9 mouse cellular contexts compared by ENCODE assay signal in genomic region chr11:20214779-20215178, GRCm38 (mm10). TPM values are rescaled to one million over a fixed set of nuclear protein-coding genes. Genes with fewer than 3 reads are reported as not detected.
DNase-seq lines count a peak whose midpoint lies in the region; ATAC-seq and TF ChIP-seq lines count a peak whose summit lies in the region.
"Had no signal": no experiment of that assay in that cellular context is flagged by ENCODE, and none has a peak within 500 bp of the region (broad histone marks: within the 10 kb centered on the region; RNA-seq: fewer than 3 reads in every experiment).

No protein-coding gene starts in this region.

- peak; percentile 49 for TF ChIP-seq CTCF in left cerebral cortex, adult 2 months (IDR thresholded peaks at IDR 0.05)

- no peak overlapping the region for H3K4me3 ChIP-seq in left cerebral cortex, adult 2 months
- no peak overlapping the region for H3K4me3 ChIP-seq in heart, embryonic 12.5 days

- peak; percentile 56 for DNase-seq in CD4-positive, CD25-positive, alpha-beta regulatory T cell, adult 2 months (ENCODE audit: low read depth, low spot score)
- no peak for DNase-seq in left cerebral cortex, adult 2 months (ENCODE audit: extremely low spot score in 1 of 2, low spot score in 2 of 2)
- DNase-seq in left cerebral cortex, adult 8-10 months (ENCODE audit: low spot score in 2 of 2) = no peak
- DNase-seq in spleen, postnatal 4 days (ENCODE audit: low spot score in 2 of 2) = peak; percentile 31 to 72
- no peak for DNase-seq in layer of hippocampus, postnatal 14 days (ENCODE audit: low spot score in 2 of 2)
- DNase-seq: cerebellum, adult 18-20 months had no signal

- peaks cover 35% of the 10 kb centered on the region for H3K36me3 ChIP-seq in heart, embryonic 12.5 days

- H3K9ac ChIP-seq in heart, embryonic 12.5 days = no peak overlapping the region

- no peaks in the 10 kb centered on the region for H3K27me3 ChIP-seq in heart, embryonic 12.5 days (replicated peaks)

- intact Hi-C loops in left cerebral cortex, adult 2 months (cut with DNase I) = no loop called here

- no peak for ATAC-seq in CD4-positive, CD25-positive, alpha-beta regulatory T cell, adult 4 months
- ATAC-seq in granulocyte monocyte progenitor cell, adult 5-6 weeks (replicated peaks; ENCODE audit: poor library complexity, severe bottlenecking) = peak; percentile 62
- no peak for ATAC-seq in heart, embryonic 12.5 days (ENCODE audit: insufficient number of reproducible peaks, low FRiP score)

- no peaks in the 10 kb centered on the region for H3K9me3 ChIP-seq in heart, embryonic 12.5 days (replicated peaks)

- 91% methylated on average over 1 of the region's 1 CpGs for WGBS in heart, embryonic 12.5 days

- peaks cover 30% of the 10 kb centered on the region for H3K4me1 ChIP-seq in heart, embryonic 12.5 days (replicated peaks)

- no peak overlapping the region for H3K27ac ChIP-seq in left cerebral cortex, adult 2 months
- no peak overlapping the region for H3K27ac ChIP-seq in heart, embryonic 12.5 days (ENCODE audit: poor library complexity, severe bottlenecking)

- no peak overlapping the region for H3K4me2 ChIP-seq in heart, embryonic 12.5 days

RNA-seq across cellular contexts. Expression of gene Rab1a, which starts 13.5 kb away (rescaled TPM):
- 100 to 1,000 TPM in 1 of 2 experiments, 10 to 100 TPM in 1; 70.6 to 103 TPM for polyA plus RNA-seq in CD4-positive, CD25-positive, alpha-beta regulatory T cell, adult 4 months (2017; shearing (Covaris generic))
- total RNA-seq in left cerebral cortex, adult 2 months (2021) = 100 to 1,000 TPM; 183 to 193 TPM
- total RNA-seq in left cerebral cortex, adult 8-10 months (2022) = 100 to 1,000 TPM; 179 to 191 (median 182) TPM
- total RNA-seq in granulocyte monocyte progenitor cell, adult 5-6 weeks (2014; fragmentation: Nextera tagmentation) = 104 and 142 TPM in 2 replicates
- total RNA-seq in granulocyte monocyte progenitor cell, adult 5-6 weeks (2017) = 96.9 and 106 TPM in 2 replicates
- total RNA-seq in layer of hippocampus, postnatal 14 days (2021) = 100 to 1,000 TPM; 171 to 173 TPM
- polyA plus RNA-seq in heart, embryonic 12.5 days (2016; fragmentation: Nextera tagmentation; extraction: Ambion mirVana) = 233 and 237 TPM in 2 replicates

RNA-seq across cellular contexts. Expression of gene Cep68, which starts 34.5 kb away (rescaled TPM):
- 10 to 100 TPM; 12.3 to 16.2 TPM for polyA plus RNA-seq in CD4-positive, CD25-positive, alpha-beta regulatory T cell, adult 4 months (2017; shearing (Covaris generic))
- total RNA-seq in left cerebral cortex, adult 2 months (2021) = 10 to 100 TPM; 31.5 to 32.5 TPM
- 10 to 100 TPM; 29.6 to 33.0 (median 31.6) TPM for total RNA-seq in left cerebral cortex, adult 8-10 months (2022)
- total RNA-seq in granulocyte monocyte progenitor cell, adult 5-6 weeks (2014; fragmentation: Nextera tagmentation) = 40.0 and 41.2 TPM in 2 replicates
- 23.3 and 23.7 TPM in 2 replicates for total RNA-seq in granulocyte monocyte progenitor cell, adult 5-6 weeks (2017)
- 10 to 100 TPM; 32.4 to 34.8 TPM for total RNA-seq in layer of hippocampus, postnatal 14 days (2021)
- polyA plus RNA-seq in heart, embryonic 12.5 days (2016; fragmentation: Nextera tagmentation; extraction: Ambion mirVana) = 36.1 and 39.5 TPM in 2 replicates

Comparison
In these comparisons a context has a peak if more than half of its experiments do, and no peak if none do; other contexts are left out.
1. DNase-seq: peak in CD4-positive, CD25-positive, alpha-beta regulatory T cell, adult 2 months (single experiment) and spleen, postnatal 4 days (2 of 2); none in left cerebral cortex, adult 2 months (0 of 2), left cerebral cortex, adult 8-10 months (0 of 2) and layer of hippocampus, postnatal 14 days (0 of 2).